Mouse (Mus musculus) lung, postnatal 14 days (tissue): ENCODE data around the gene Gm35315.
"Not testable (repeated sequence)": the region's sequence is repeated elsewhere in the genome, so short reads cannot be mapped to it uniquely, and the experiment has no call there.

ENCODE experiments used
- DNase-seq: peaks from one replicate; pipeline ENCODE4 v3.0.0; 2021

The Gm35315 gene

DNA sequence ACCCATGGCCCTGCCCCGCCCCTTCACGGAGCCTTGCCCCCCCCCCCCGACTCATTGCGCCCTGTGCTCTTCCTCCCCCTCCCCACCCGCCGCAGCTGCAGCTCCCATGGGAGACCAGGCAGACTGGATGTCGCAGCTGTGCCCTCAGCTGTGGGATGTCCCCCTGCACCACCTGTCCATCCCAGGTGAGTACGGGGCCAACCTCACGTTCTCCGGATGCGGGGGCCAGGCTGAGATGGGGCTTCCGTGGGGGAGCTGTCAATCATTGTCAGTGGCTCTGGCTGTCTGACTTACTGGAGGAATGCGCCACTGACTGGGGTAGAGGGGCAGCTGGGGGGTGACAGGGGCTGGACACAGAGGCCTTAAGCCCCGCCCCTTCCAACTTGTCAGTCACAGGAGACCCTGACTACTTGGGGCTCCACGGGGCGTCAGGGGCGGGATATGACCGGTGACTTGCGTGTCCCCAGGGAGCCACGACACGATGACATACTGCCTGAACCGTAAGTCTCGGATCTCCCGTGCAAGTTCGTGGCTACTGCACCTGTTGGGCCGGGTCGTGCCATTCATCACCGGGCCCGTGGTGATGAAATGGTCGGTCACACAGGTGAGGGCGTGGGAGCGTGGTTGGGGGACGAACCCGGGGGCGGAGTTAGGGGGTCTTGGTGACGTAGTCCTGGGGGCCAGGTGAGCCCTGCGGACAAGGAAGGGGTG, 6.9 kb upstream of the Gm35315 start:
- DNase-seq = no peak

GRCm38 (mm10) chr5:110099656-110100580, 5.7 kb upstream of the Gm35315 start, which contains the start of gene Plcxd1:
Gene Plcxd1 (plus strand): TSS chr5:110099969.
- no peak for DNase-seq

DNA sequence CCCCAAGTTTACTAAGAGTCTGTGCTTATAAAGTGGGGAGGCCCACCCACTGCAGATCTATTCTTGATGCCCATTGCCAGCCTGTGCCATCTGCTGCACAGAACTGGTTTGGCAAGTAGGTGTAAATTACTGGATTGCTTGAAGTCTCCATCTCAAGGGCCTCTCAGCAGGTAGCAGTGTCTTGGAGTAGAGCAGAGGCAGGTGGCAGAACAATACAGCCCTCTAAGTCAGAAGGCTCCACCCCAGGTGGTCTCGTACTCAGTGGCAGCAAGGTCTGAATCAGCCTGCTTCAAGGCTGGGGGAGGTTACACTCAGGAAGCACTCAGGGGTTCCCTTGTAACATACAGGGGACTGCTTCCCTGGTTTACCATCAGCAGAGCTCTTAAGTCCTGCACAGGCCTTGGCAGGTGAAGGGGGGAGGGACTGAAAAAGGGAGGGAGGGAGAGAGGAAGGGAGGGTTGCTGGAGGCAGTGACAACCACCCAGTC, 4.8 kb upstream of the Gm35315 start:
- no peak for DNase-seq

DNA sequence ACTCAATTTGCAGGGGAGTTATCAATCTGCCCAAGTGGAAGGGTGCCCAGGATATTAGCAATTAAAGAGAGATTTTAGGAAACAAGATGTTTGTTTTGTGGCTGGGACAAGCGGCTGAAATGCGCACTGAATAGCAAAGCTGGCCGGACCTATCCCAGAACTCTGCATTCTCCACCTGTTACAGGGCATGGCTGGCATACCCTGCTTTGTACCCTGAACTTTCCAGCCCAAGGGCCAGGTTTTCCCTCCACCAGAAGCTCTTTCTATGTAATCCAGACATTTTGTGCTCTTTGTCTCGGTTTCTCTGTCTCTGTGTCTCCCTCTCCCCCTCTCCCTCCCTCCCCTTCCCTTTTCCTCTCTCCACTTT, 610 bp upstream of the Gm35315 start:
- no peak for DNase-seq

- no peak for DNase-seq
These were observed 2.7 kb downstream of the Gm35315 start for GRCm38 (mm10) chr5:110091546-110091945.

DNA sequence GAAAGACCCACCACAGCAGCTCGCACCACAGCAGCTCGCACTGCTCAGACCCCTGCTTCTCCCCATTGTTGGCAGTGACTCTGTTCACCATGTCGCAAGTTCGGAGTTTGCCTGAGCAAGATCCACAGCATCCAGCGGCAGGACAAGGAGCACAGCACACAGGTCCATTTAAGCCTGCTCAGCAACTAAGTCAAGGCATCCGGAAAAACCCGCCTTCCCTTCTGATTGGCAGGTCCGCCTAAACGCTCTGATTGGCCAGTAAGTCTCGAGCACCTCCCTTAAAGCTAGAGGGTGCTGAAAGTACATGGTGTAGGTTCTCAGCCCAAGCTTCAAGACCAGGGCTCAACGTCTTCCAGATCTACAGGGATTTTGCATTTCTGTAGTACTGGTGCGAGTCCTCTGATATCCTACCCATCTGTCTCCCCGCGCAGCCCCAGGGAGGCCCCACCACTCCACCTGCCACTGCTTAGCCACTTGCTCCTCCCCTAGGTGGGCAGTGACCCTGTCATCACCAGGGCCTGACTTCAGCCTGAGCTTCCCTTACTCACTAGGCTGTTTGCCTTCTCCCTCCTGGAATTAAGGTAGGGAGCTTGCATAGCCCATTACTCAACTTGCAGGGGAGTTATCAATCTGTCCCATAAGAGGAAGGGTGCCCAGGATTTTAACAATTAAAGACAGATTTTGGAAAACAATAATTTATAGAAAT, 7.9 kb downstream of the Gm35315 start:
- no peak for DNase-seq

DNA sequence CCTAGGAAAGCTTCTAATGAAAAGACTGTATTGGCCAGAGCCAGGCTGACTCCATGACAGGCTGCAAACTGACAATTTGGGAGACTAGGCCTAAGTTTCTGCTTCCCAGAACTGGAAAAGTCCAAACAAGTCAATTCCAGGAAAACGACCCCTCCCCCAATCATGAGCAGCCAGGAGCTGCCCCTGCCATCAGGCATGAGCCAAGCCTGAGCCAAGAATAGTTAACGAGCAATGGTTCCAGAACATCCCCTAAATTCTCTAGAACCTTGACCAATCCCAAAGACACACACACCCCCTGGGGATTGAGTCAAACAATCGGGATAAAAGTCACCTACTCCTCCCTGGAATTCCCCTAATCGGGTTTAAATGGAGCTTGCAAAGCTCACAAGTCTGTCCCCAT, 11.3 kb downstream of the Gm35315 start:
- no peak for DNase-seq

- not testable (repeated sequence) for DNase-seq
These were observed 21.8 kb downstream of the Gm35315 start, which contains the start of gene Gm17655 for GRCm38 (mm10) chr5:110072413-110072812. Gene Gm17655 (minus strand): TSS chr5:110072513.

- peak; percentile 82 for DNase-seq
These were observed 36.4 kb downstream of the Gm35315 start for GRCm38 (mm10) chr5:110057637-110058408.
